Mouse (Mus musculus) limb, embryonic 13.5 days (tissue): Measurements from ENCODE around the gene Dnm1. TPM values are rescaled to one million over a fixed set of nuclear protein-coding genes. Genes with fewer than 3 reads are reported as not detected.

ENCODE experiments used
- ATAC-seq: fragments of 200-750 bp; cut with Nextera tagmentation; 2 replicates; pipeline ENCODE4 v1.8.0; 2017; ENCODE audit warnings: low read depth, moderate number of reproducible peaks, moderate TSS enrichment; ENCODE audit not compliant: low FRiP score
- H3K27ac ChIP-seq: fragments of 300-500 bp; sonication (generic); 2 replicates; pipeline ENCODE4 v1.5.1; 2015; ENCODE audit warnings: inconsistent platforms, mild to moderate bottlenecking, moderate library complexity
- H3K27me3 ChIP-seq: fragments of 300-500 bp; sonication (generic); 2 replicates; pipeline ENCODE4 v1.6.1; 2015; ENCODE audit warnings: mild to moderate bottlenecking, inconsistent platforms
- H3K36me3 ChIP-seq: fragments of 300-500 bp; sonication (generic); 2 replicates; pipeline ENCODE4 v1.6.1; 2015; ENCODE audit warnings: inconsistent platforms, mild to moderate bottlenecking, moderate library complexity
- H3K4me1 ChIP-seq: fragments of 300-500 bp; sonication (generic); 2 replicates; pipeline ENCODE4 v1.6.1; 2015; ENCODE audit warnings: inconsistent platforms
- H3K4me2 ChIP-seq: fragments of 300-500 bp; sonication (generic); replicated peaks from 2 replicates; pipeline ENCODE4 v1.6.1; 2015; ENCODE audit warnings: inconsistent platforms, mild to moderate bottlenecking, moderate library complexity
- H3K4me3 ChIP-seq: fragments of 300-500 bp; sonication (generic); 2 replicates; pipeline ENCODE4 v1.5.1; 2015; ENCODE audit warnings: moderate library complexity, mild to moderate bottlenecking, inconsistent platforms
- H3K9ac ChIP-seq: fragments of 300-500 bp; sonication (generic); 2 replicates; pipeline ENCODE4 v1.6.1; 2015; ENCODE audit warnings: mild to moderate bottlenecking, inconsistent platforms
- H3K9me3 ChIP-seq: fragments of 300-500 bp; sonication (generic); 2 replicates; pipeline ENCODE4 v1.6.1; 2016; ENCODE audit warnings: inconsistent platforms
- WGBS: fragments of 180-500 bp; shearing (Covaris S2); methylation state at CpG from one replicate; pipeline ENCODE4 v1.1.7; 2015; 5-methylcytosine and 5-hydroxymethylcytosine counted together
- microRNA-seq: library from miRNA; unstranded; fragments of <30 nt; microRNA quantifications from one replicate; pipeline ENCODE4, GENCODE M21; 2016
- polyA plus RNA-seq: library from polyadenylated mRNA; unstranded; fragments of >200 nt; fragmentation: Nextera tagmentation; extraction: Ambion mirVana; gene quantifications from 2 replicates; pipeline ENCODE4 v1.2.1, GENCODE M21; 2015

Gene Dnm1
- polyA plus RNA-seq, 1 experiment from 2014 or later, result 32.5 TPM

- Histone ChIP-seq H3K4me3 (no peak overlapping the region), H3K27ac (no peak overlapping the region), H3K9me3 (no peaks in the 10 kb centered on the region), H3K36me3 (peaks cover 79% of the 10 kb centered on the region), H3K27me3 (no peaks in the 10 kb centered on the region), H3K4me2 (no peak overlapping the region), H3K9ac (no peak overlapping the region), H3K4me1 (peaks cover 10% of the 10 kb centered on the region)
- 79% methylated on average over 1 of the region's 1 CpGs for WGBS
- no peak for ATAC-seq
Observed at GRCm38 (mm10) chr2:32282727-32283126, 70.4 kb downstream of the Dnm1 start.

GRCm38 (mm10) chr2:32282289-32282688 lies 70.8 kb downstream of the Dnm1 start:
- Histone ChIP-seq H3K36me3 (peaks cover 83% of the 10 kb centered on the region), H3K9ac (no peak overlapping the region), H3K4me3 (no peak overlapping the region), H3K9me3 (no peaks in the 10 kb centered on the region), H3K4me2 (no peak overlapping the region), H3K27ac (no peak overlapping the region), H3K27me3 (no peaks in the 10 kb centered on the region), H3K4me1 (peaks cover 10% of the 10 kb centered on the region)
- ATAC-seq, result no peak
- WGBS, result 91% methylated on average over 2 of the region's 2 CpGs

GRCm38 (mm10) chr2:32275823-32276222 lies 77.3 kb downstream of the Dnm1 start:
- Histone ChIP-seq H3K36me3 (peaks cover 42% of the 10 kb centered on the region), H3K4me2 (no peak overlapping the region), H3K27me3 (no peaks in the 10 kb centered on the region), H3K27ac (no peak overlapping the region), H3K4me3 (no peak overlapping the region), H3K9ac (no peak overlapping the region), H3K4me1 (no peaks in the 10 kb centered on the region), H3K9me3 (no peaks in the 10 kb centered on the region)
- WGBS, result 61% methylated on average over 3 of the region's 3 CpGs
- ATAC-seq, result no peak

- no peak overlapping the region for H3K9ac ChIP-seq
- no peak overlapping the region for H3K27ac ChIP-seq
- H3K27me3 ChIP-seq, result no peaks in the 10 kb centered on the region
- H3K9me3 ChIP-seq, result no peaks in the 10 kb centered on the region
- H3K4me1 ChIP-seq, result peaks cover 8% of the 10 kb centered on the region
- no peak for ATAC-seq
- peaks cover 27% of the 10 kb centered on the region for H3K36me3 ChIP-seq
- H3K4me2 ChIP-seq, result peak overlapping the region; percentile 85
- peak overlapping the region; percentile 75; the same call in 1 of the 2 replicates for H3K4me3 ChIP-seq
- WGBS, result 33% methylated on average over 4 of the region's 4 CpGs
Observed at GRCm38 (mm10) chr2:32260635-32261034, 92.5 kb downstream of the Dnm1 start.

- WGBS, result 2% methylated on average over 59 of the region's 59 CpGs
- H3K4me1 ChIP-seq, result peaks cover 8% of the 10 kb centered on the region
- H3K9me3 ChIP-seq, result no peaks in the 10 kb centered on the region
- peak; percentile 88 for ATAC-seq
- peaks cover 28% of the 10 kb centered on the region for H3K36me3 ChIP-seq
- no peaks in the 10 kb centered on the region for H3K27me3 ChIP-seq
- peak within 1 kb of the TSS; percentile 85 for H3K4me2 ChIP-seq
- H3K9ac ChIP-seq, result peak within 1 kb of the TSS; percentile 87
- H3K4me3 ChIP-seq, result peak within 1 kb of the TSS; percentile 75
- H3K27ac ChIP-seq, result peak within 1 kb of the TSS; percentile 39; the same call in 1 of the 2 replicates
Observed at GRCm38 (mm10) chr2:32259657-32260417, 93.3 kb downstream of the Dnm1 start, which contains the start of gene Uck1. Gene Uck1, minus strand, starts transcription at chr2:32260159.

- H3K4me2 ChIP-seq, result peak overlapping the region; percentile 85
- H3K27me3 ChIP-seq, result no peaks in the 10 kb centered on the region
- no peak overlapping the region for H3K27ac ChIP-seq
- peak overlapping the region; percentile 75 for H3K4me3 ChIP-seq
- WGBS, result 57% methylated on average over 6 of the region's 6 CpGs
- no peak for ATAC-seq
- H3K4me1 ChIP-seq, result peaks cover 8% of the 10 kb centered on the region
- H3K36me3 ChIP-seq, result peaks cover 36% of the 10 kb centered on the region
- peak overlapping the region; percentile 87 for H3K9ac ChIP-seq
- no peaks in the 10 kb centered on the region for H3K9me3 ChIP-seq
Observed at GRCm38 (mm10) chr2:32258887-32259533, 94.1 kb downstream of the Dnm1 start.

Small RNA genes lying within 50 kb of the gene (microRNA-seq; reads per million reads assigned to microRNA genes)
- 0.87 reads per million for gene Gm23363
- gene Mir199b, result 1,662 reads per million, percentile 80 among the genes with 10 or more reads in this experiment

Other genes starting within 250 kb of the Dnm1 start
- 49.0 and 52.7 TPM in 2 replicates for gene Prrc2b, start 202.3 kb downstream of the Dnm1 start, polyA plus RNA-seq
- gene Pomt1, start 116.7 kb downstream of the Dnm1 start, polyA plus RNA-seq, result 27.3 and 28.0 TPM in 2 replicates
- 69.7 and 75.1 TPM in 2 replicates for gene Uck1, start 93.2 kb downstream of the Dnm1 start, polyA plus RNA-seq
- 27.1 and 28.2 TPM in 2 replicates for gene Golga2, start 66.0 kb downstream of the Dnm1 start, polyA plus RNA-seq
- 451 and 463 TPM in 2 replicates for gene Swi5, start 65.3 kb downstream of the Dnm1 start, polyA plus RNA-seq
- gene Ciz1, start 1.0 kb downstream of the Dnm1 start, polyA plus RNA-seq, result 49.8 and 54.9 TPM in 2 replicates
- 45.8 and 48.7 TPM in 2 replicates for gene 1110008P14Rik, start 28.6 kb upstream of the Dnm1 start, polyA plus RNA-seq
- gene Lcn2, start 34.9 kb upstream of the Dnm1 start, polyA plus RNA-seq, result 0.27 and 0.36 TPM in 2 replicates
- gene Ptges2, start 42.6 kb upstream of the Dnm1 start, polyA plus RNA-seq, result 29.8 and 30.1 TPM in 2 replicates
- 5.7 and 5.9 TPM in 2 replicates for gene Naif1, start 97.1 kb upstream of the Dnm1 start, polyA plus RNA-seq
- gene Slc25a25, start 98.1 kb upstream of the Dnm1 start, polyA plus RNA-seq, result 22.8 and 22.9 TPM in 2 replicates
- 10.4 and 10.9 TPM in 2 replicates for gene Fam102a, start 182.0 kb upstream of the Dnm1 start, polyA plus RNA-seq
- gene Dpm2, start 217.5 kb upstream of the Dnm1 start, polyA plus RNA-seq, result 111 and 118 TPM in 2 replicates
- 1.8 and 2.5 TPM in 2 replicates for gene Pip5kl1, start 221.5 kb upstream of the Dnm1 start, polyA plus RNA-seq
- gene 9430097D07Rik, start 222.3 kb upstream of the Dnm1 start, polyA plus RNA-seq, result 0.19 and 0.23 TPM in 2 replicates
- 37.2 and 39.5 TPM in 2 replicates for gene St6galnac4, start 233.8 kb upstream of the Dnm1 start, polyA plus RNA-seq
- 29.5 and 29.7 TPM in 2 replicates for gene St6galnac6, start 246.4 kb upstream of the Dnm1 start, polyA plus RNA-seq